Mouse (Mus musculus): ENCODE measurements around the gene Creld2.

Creld2 gene

DNA sequence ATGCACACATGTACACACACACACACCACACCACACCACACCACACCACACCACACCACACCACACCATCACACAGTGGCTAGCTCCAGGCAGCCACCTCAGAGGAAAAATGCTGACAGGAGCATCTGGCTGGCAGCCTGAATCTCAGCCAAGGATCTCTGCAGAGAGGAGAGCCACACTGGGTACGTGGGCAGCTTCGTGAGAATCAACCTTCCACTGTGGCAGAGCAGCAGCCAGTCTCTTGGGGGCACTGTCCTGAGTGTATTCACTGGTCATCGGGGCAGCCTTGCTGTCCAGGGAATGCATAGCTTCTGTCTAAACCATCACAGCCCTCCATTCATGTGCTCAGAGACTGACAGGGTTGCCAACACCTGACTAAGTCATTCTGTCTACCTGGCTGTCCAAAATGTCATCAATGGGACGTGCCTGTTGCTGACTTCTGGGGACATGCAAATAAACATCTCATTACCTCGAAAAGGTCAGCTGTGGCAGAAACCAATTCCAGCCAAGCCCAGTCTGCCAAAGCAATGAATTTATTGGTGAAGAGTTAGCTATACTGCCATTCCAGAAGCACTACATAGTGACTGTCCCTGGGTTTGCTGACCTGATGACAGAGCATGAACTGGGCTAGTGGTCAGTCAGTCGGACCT lies 10.5 kb downstream of the Creld2 start:
- peak; percentile 66 for DNase-seq

DNA sequence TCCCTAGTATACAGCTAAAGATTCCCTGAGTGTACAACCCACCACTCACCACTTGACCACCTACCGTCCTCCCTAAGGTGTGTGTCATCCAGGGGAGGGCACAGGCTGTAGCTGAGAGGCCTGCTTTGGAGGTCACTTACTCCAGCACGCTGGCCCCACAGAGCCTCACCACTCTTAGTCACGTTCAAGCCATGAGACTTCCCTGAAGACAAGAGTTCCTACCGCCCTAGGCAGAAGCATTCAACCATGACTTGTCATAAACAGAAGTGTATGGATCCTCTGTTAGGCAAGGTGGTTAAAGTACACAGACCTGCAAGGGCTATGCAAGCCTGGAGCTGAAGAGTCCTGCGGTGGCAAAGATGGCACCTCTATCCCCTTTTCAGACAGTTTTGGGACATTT lies 11.2 kb downstream of the Creld2 start:
- no peak for DNase-seq

DNA sequence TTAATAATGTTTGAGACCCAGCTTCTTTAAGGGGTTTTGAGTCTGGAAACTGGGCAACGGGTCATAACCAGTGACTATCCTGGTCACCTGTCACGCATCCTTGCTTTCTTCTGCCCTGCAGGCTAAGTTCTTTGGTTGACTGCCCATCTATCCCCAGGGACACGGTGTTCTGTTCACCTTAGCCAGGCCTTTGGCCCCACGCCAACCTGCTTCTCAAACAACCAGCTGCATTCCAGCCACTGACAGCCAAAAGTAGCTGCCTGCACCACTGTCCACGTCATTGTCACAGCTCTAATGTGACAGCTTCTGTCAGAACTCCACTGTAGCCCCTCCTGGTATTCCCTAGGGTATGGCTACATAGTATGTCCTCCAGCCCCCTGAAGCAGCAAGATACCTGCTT lies 12.0 kb downstream of the Creld2 start:
- DNase-seq: no peak

DNA sequence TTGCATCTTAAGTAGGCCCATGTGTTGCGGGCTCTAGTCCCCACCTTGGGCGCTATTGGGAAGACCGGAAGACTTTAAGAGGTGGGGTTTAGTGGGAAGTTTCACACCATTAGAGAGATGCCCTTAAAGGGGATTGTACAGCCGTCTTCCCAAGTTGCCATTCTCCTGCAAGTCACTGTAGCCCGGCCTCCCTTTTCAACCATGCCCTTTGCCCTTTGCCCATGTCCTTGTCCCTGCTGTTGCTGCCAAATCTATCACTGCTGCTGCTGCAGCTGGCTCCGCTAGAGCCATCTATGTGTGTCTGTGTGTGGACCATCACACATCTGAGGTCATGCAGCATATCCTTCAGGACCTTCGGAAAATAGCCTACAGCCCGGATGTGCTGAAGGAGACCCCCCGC lies 13.1 kb downstream of the Creld2 start:
- no peak for DNase-seq

DNA sequence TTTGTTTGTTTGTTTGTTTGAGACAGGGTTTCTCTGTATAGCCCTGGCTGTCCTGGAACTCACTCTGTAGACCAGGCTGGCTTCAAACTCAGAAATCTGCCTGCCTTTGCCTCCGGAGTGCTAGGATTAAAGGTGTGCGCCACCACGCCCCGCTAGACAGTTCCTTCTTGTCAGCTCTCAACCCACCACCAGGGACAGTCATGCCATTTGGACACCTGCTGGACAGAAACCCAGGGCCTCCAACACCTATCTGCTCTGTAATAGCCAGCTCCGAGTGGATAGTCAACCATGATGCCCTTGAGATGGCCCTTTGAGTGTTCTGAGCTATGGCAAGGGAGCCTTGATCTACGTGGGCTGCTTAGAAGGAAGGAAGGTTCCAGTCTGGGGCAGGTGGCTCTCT lies 16.6 kb downstream of the Creld2 start:
- no peak for DNase-seq

DNA sequence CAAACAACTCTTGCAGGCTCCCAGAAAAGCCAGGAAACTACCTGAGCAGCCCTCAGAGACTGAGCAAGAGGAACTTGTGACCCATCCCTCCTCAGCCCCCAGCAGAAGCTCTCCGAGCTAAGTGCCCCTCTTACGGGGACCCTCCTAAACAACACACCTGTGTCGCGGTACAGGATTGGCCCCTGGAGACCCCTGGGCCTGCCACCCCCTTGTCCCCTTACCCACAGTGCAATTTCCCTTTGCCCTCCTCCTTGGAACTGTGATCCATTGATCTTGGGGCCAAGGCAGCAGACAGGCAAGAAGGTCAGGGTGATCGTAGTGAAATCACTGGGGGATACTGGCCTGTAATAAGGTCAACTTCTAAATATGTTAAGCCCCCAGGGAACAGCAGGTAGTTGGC lies 17.1 kb downstream of the Creld2 start:
- no peak for DNase-seq

DNA sequence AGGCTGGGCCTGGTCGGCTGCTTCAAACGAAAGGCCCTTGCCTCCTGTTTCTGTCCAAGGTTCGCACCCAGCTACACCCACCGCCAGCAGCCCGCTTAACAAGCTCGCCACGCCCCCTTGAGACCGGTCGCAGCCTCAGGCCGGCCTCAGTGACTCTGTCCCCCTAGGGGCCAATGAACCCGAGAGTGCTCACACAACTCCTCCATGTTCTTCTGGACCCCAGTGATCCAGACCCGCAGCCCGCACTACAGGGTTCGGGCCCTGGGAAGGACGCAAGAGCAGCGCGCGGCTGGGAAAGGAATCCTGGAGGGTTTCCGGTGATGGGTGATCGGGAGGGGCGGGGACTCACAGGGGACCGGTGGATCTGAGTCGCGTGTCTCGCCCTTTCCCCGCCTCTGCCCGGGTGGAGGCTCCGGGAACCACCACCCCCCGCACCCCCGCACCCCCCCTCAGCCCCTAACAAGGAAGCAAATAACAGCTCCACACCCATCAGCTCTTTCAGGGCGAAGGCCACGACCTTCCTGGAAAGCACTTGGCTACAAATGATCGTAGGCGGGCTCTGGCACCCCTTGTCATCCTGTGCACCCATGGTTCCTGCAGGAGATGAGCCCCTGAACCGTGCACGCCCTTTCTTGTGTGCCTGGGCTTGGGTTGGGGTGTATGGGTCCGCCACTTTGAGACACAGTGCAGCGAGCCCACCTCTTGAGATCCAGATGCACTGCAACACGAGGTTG lies 17.9 kb downstream of the Creld2 start:
- peak; percentile 66 for DNase-seq

DNA sequence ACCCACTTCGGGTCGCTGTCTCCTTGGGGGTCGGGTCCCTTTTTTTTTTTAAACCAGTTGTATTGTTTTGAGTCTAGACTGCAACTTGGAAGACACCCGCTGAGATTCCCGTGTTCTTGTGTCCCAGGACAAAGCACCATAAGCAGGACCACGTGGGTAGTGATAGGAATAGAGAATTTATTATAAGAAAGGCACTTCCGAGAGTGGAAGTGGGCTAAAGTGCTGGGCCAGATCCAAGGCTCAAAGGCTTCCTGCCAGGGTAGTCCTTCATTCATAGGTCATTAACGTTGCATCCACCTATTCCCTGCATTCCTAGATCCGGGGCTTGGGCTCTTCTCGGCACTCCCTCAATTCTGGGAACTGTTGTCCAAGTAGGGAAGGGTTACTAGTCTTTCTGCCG lies 18.5 kb downstream of the Creld2 start:
- no peak for DNase-seq

DNA sequence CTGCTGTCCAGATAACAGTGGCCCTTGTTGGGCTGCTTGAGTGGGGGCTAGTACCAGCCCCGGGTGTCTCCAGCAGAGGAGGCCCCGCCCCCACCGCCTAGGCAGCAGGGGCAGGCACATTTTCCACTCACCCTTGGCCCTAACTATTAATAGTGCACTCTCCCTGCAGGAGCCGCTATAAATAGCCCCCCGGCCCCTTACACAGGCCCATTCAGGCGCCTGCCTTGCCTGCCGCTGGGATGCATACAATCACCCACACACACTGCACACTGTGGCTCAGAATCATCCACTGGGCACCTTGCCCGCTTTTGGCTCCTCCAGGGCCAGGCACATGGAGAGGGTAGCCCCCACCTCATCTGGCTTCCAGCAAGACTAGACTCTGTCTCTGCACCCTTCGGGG lies 19.8 kb downstream of the Creld2 start:
- peak; percentile 84 for DNase-seq

DNA sequence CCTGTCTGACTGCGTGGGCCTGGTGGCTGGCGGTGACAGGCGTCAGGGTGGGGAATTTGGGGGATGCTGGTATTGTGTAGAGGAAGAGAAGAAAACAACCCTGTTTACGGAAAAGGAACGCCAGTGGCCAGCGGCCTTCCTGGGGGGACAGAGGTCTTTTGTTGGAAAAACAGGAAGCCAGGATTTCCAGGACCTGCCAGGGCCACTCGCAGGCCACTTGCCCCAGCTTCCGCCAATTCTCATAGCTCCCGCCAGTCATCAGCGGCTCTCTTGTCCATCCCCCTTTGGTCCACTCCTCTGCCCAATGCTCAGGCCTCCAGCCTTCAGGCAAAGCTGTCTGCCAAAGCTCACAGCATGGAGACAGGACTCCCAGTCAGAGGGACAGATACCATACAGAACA lies 20.7 kb downstream of the Creld2 start:
- DNase-seq: peak; percentile 52

DNA sequence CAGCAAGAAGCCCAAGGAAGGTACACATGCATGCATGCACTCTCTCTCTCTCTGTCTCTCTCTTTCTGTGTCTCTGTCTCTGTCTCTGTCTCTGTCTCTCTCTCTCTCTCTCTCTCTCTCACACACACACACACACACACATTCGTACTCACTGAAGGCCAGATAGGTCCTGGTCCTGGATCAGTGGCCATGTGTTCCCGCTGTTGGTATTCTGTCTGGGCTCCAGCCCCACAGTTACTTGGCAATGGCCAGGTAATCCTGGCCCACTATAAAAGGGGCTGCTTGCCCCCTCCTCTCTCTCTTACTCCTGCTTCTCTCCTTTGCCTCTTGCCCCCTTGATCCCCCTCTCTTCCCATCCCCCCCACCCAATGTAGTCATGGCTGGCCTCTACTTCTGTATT lies 21.7 kb downstream of the Creld2 start:
- DNase-seq: no peak

DNA sequence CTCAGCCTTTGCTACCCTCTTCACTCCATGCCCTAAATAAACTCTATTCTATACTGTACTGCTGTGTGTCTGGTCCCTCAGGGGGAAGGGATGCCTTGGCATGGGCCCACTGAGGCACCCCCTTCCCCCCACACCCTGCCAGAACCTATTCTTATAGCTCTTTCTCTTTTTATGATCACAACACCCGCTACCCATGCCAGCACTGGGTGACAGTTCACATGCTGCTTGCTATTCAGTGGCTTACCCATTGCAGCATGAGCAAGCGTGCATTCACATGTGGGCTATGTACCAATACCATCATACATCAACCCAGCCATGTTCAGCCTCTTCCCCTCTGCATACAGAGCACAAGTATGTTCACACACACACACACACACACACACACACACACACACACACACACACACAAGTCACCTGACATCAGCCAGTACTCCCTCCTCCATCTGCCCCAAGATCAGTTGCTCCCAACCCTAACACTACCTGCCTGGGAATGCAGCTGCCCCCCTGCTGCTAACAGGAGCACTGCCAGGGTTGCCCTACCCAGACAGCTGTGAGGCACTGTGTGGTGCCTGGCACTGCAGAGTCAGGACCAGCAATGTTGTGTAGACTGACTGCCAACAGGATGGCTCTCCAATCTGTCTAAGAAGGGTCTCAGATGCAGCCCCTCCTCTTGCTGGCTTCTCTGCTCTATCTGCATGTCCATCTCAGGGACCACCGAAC lies 22.3 kb downstream of the Creld2 start:
- DNase-seq: no peak

DNA sequence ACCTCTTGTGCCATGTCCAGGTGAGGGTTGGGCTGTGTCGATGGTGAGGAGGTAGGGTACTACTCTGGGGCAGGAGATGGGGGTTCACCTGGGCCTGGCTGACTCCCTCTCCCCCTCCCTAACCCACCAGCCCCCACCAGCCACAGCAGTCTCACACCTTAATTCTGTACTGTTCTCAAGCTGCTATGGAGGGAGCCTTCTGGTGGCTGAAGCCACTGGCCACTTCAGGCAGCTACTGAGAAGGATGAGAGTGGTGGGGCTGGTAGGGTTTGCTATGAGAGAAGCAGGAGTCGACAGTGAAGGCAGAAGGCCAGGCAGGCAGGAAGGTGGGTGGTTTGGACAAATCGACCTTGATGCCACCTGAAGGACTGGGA lies 22.8 kb downstream of the Creld2 start:
- DNase-seq: no peak

DNA sequence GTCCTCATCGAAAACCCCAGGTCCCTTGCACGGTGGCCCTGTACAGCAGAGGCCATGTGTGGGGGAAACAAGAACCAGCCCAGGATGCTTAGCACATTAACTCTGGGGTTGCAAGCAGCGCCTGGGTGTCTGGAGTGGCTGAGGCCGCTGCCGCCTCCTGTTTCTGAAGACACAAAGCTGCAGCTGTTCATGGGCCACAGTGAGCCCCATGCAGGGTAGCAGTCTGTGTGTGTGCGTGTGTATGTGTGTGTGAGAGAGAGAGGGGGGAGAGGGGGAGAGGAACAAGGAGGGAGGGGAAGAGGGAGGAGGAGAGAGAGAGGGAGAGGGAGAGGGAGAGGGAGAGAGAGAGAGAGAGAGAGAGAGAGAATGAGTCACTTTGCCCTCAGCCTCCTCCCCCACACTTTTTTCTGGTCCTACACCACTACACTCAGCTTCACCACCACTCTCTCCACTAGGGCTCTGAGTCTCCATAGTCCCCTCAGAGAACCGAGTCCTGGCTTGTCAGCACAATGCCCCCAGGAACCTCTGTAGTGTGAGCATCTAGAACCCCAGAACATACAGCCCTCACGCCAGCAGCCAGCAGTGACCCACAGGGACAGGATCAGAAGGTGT lies 24.1 kb downstream of the Creld2 start:
- peak; percentile 65 for DNase-seq

DNA sequence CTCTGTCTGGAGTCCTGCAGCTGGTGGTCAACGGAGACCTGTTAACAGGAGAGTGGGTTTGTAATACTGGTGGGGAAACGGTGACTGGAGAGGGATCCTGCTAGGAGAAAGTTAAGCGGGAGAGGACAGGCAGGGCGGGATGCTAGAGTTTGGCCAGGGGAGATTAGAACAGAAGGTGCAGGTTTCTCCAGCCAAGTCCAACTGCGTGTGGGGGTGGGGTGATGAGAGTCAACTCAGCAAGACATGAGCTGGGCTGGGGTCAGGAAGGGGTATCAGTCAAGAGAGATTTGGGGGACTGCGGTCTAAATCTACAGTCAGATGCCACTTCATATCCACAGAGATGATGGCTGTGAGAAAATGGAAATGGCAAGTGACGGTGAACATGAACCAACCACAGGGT lies 25.5 kb downstream of the Creld2 start:
- DNase-seq: no peak

DNA sequence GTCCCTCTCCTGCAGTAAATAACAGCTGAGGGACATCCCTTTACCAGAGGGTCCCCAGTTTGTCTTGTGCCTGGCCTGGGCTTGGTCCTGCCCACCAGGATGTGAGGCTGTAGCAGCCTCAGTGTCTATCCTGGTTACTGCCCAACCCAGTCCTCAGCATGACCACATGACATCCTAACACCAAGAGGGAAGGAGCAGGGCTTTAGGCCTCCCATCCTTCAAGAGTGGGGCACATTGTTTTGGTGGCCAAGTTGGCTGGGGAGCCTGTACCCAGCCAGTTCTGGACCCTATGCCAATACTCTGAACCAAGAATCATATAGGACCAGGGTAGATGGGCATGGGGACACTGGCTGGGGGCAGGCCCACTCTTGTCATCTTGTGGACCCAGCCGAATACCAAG lies 29.2 kb downstream of the Creld2 start:
- DNase-seq: no peak

DNA sequence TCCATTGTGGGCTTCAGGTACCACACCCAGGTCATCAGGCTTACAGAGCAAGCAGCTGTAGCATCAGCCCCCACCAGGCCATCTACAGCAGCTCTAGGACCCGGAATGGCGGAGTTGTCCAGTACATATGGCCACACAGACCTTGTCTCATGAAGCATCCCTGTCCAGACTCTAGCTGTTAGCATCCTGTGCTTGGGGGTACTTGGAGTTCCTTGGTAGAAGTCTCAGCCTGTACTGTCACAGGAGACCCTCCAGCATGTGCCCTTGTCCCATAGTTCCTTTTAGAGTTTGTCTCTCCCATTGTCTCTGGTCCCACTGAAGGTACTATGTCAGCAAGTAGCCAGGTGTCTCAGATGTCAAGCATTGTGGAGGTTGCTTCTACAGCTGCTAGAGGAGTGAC lies 30.2 kb downstream of the Creld2 start:
- no peak for DNase-seq

DNA sequence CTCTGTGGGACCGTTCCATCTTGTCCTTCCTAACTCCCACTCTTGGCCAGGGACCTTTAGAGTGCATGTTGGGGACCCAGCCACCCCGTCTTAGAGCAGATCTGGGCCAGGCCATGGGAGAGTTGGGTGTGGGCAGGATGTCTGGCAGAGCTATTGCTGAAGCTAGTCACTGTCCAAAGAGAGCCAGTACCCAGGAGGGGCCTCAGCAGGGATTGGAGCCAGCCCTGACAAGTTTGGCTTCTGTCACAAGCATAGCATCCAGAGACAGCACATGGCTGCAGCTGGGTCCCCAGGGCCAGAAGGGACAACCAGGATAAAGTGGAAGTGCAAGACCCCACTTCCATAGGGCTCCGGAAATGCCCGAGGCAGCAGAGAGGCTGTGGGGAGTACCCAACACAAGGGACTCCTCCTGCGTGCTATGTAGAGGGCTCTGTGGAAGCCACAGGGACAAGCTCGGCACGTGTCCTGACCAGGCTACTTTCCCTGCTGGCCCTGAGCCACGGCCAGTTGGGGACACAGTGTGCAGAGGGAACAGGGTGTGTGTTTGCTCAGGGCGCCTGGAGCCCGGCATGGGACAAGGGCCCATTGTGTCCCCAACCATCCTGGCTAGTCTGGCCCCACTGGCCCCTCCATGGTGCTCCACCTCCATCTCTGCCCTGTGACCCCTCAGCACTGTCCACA lies 30.8 kb downstream of the Creld2 start:
- DNase-seq: peak; percentile 88

DNA sequence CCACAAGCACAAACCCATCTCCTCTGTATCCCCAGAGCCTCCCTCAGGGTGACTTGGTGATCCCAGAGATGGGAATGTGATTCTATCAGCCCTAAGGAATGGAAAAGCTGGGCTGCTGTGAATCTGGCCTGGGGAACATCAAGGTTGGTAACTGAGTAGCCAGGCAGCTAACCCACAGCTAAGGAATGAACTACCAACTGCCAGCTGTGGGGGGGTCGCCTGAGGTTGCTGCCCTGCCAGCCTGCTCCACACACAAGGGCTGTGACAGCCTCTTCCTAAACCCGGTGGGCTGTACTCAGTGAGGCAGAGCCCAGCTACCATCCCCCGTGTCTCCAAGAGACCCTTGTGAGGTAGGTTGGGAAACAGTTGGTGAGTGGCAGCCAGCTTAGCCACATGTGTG lies 31.6 kb downstream of the Creld2 start:
- DNase-seq: no peak

DNA sequence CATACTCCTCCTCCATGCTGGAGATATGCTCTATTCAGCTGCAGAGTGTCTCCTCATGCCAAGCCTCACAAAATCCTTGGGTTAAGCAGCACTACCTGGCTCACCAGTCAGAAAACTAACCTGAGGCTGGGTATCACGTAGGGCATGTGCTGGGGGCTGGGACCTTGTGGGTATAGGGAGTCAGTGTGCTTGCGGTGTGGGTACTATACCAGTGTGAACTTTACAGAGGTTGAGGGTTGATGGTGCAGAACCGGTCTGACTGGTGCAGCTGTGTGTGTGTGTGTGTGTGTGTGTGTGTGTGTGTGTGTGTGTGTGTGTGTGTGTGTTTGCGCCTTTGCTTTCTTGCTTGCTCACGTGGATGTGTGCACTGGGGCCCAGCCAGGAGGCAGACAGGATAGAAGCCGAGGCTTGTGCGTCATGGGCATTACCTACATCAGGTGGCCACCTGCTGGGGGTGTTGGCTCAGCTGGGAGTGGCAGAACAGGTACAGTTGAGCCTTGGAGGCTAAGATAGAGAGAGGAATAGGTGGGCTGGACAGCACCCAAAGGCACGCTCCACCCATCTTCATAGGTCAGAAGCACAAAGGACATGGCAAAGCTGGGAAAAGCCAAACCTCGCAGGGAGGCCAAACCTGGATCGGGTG lies 32.2 kb downstream of the Creld2 start:
- DNase-seq: no peak

DNA sequence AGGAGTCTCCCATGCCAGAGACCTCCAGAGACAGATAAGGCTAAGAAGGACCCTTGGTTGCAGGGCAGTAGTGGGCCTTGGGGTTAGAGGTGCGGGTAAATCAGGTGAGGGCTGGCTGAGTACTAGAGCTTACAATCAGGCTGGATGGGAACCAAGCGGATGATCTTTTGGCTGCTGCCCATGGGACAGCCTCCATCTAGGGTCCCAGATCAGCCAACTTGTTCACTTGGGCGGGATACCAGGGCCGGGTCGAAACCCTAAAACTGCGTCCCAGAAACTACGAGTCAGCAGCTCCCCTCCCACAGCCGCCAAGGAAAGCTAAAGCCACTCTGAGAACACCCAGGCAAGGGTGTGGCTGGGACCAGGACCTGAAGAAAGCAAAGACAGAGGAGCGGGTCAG lies 33.7 kb downstream of the Creld2 start:
- DNase-seq: no peak

DNA sequence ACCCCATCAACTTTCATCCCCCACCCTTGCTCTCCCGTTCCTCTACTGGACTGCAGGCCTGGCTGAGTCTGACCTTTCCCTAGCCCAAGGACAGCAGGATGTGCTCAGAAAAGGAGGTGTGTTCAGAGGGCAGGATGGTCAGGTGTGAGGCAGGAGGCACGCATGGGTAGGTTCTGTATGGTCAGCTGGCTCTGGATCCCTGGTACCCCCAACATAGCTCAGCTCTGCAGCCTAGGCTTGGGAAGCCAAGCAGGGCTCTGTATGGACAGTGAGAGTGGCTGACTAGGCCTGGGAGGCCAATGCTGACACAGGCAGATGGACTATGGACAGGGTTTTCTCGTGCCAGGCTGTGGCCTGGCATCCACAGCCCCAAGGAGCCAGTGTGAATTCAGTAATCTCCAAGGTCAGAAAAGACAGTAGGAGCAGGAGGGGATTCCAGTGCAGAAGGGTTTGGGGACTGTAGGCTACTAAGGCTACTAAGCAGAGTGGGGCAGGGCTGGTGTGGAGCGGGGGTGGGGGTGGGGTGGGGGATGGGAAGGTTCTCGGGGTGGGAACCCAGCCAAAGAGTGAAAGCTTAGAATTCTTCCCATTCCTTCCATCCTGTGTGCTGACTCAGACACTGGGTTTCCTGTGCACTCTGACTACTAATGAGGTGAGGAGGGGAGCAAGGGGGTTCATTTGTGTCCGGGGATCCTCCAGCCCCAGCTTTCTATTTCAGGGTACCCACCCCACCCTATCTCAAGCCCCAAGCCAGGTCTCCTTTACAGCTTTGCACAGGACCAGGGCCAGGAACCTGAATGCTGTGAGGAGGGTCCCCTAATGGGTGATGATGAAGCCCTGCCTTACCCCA lies 34.9 kb downstream of the Creld2 start:
- no peak for DNase-seq
